10 mouse cellular contexts compared by ENCODE assay signal in the genomic region with DNA sequence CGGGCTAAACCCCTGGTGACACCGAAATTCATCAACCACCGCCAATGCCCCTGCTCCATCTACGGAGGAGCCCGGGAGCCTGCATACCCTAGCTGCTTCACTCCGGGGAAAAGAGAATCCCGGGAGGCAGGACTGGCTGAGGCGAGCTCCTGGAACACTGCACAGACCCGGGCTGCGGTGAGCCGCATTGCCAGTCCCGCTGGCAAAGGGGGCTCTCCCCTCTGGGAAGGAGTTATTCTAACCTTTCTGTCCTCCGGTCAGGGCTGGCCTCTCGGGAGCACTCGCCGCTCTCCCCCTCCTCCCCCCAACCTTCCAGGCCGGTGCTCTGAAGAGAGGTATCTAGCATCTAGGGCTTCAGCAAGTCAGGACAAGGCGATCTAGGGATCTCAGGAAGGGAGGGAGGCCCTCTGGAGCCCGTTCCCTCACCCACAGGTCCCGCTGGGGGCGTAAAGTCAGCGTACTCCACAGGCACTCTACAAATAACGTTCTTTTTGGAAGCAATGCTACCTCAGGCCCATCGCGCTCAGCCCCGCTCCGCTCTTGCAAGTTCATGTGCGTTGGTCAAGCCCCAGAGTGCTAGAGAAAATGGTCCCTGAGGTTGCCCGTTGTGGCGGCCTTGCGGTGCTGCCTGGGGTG. TPM values are rescaled to one million over a fixed set of nuclear protein-coding genes. Genes with fewer than 3 reads are reported as not detected.
DNase-seq lines count a peak whose midpoint lies in the region; ATAC-seq lines count a peak whose summit lies in the region.
"Had no signal": no experiment of that assay in that cellular context is flagged by ENCODE, and none has a peak within 500 bp of the region (broad histone marks: within the 10 kb centered on the region; RNA-seq: fewer than 3 reads in every experiment).

No protein-coding gene starts in this region.

- H3K4me2 ChIP-seq in embryonic facial prominence, embryonic 11.5 days (ENCODE audit: low read depth, low read length): peak overlapping the region; percentile 19
- H3K4me2 ChIP-seq in hindbrain, embryonic 16.5 days (ENCODE audit: low read length): peak overlapping the region; percentile 52
- peak overlapping the region; percentile 62 for H3K4me2 ChIP-seq in neural tube, embryonic 13.5 days

- no peak overlapping the region for H3K9ac ChIP-seq in embryonic facial prominence, embryonic 11.5 days (replicated peaks; ENCODE audit: low read length)
- peak overlapping the region; percentile 46 for H3K9ac ChIP-seq in hindbrain, embryonic 16.5 days (ENCODE audit: low read depth, low read length)
- peak overlapping the region; percentile 62 for H3K9ac ChIP-seq in neural tube, embryonic 13.5 days

- no peaks in the 10 kb centered on the region for H3K9me3 ChIP-seq in embryonic facial prominence, embryonic 11.5 days (replicated peaks; ENCODE audit: control insufficient read depth, low read length)
- no peaks in the 10 kb centered on the region for H3K9me3 ChIP-seq in hindbrain, embryonic 16.5 days (ENCODE audit: control insufficient read depth, low read length)
- no peaks in the 10 kb centered on the region for H3K9me3 ChIP-seq in neural tube, embryonic 13.5 days

- H3K27ac ChIP-seq in embryonic facial prominence, embryonic 11.5 days (replicated peaks; ENCODE audit: low read depth, low read length): no peak overlapping the region
- H3K27ac ChIP-seq in hindbrain, embryonic 16.5 days (ENCODE audit: low read depth, low read length): peak overlapping the region; percentile 54
- H3K27ac ChIP-seq in neural tube, embryonic 13.5 days (replicated peaks): peak overlapping the region; percentile 68

- ATAC-seq in embryonic facial prominence, embryonic 11.5 days (replicated peaks; ENCODE audit: insufficient number of reproducible peaks, low FRiP score, low TSS enrichment, low read depth): no peak
- no peak for ATAC-seq in hindbrain, embryonic 16.5 days
- 0 out of 2 replicates have a peak, but pooled peaks have one; percentile 12 for ATAC-seq in neural tube, embryonic 13.5 days (ENCODE audit: low read depth)
- ATAC-seq in megakaryocyte-erythroid progenitor cell, adult 5-6 weeks (replicated peaks; ENCODE audit: low FRiP score, low TSS enrichment, poor library complexity, severe bottlenecking): no peak

- 1% methylated on average over 30 of the region's 31 CpGs for WGBS in embryonic facial prominence, embryonic 11.5 days
- 3% methylated on average over 31 of the region's 31 CpGs for WGBS in hindbrain, embryonic 16.5 days
- WGBS in neural tube, embryonic 13.5 days: 1% methylated on average over 31 of the region's 31 CpGs

- H3K36me3 ChIP-seq in embryonic facial prominence, embryonic 11.5 days (replicated peaks; ENCODE audit: control insufficient read depth, insufficient read depth, low read depth, low read length): no peaks in the 10 kb centered on the region
- no peaks in the 10 kb centered on the region for H3K36me3 ChIP-seq in hindbrain, embryonic 16.5 days (ENCODE audit: control insufficient read depth, insufficient read depth, low read length)
- no peaks in the 10 kb centered on the region for H3K36me3 ChIP-seq in neural tube, embryonic 13.5 days

- peaks cover 14% of the 10 kb centered on the region for H3K4me1 ChIP-seq in embryonic facial prominence, embryonic 11.5 days (ENCODE audit: control insufficient read depth, insufficient read depth, low read length)
- peaks cover 4% of the 10 kb centered on the region for H3K4me1 ChIP-seq in hindbrain, embryonic 16.5 days (ENCODE audit: control insufficient read depth, insufficient read depth, low read depth, low read length)
- peaks cover 81% of the 10 kb centered on the region for H3K4me1 ChIP-seq in neural tube, embryonic 13.5 days (replicated peaks)

- H3K27me3 ChIP-seq in embryonic facial prominence, embryonic 11.5 days (ENCODE audit: control insufficient read depth, insufficient read depth, low read length): peaks cover 65% of the 10 kb centered on the region
- H3K27me3 ChIP-seq in hindbrain, embryonic 16.5 days (replicated peaks; ENCODE audit: control insufficient read depth, insufficient read depth, low read length): peaks cover 58% of the 10 kb centered on the region
- H3K27me3 ChIP-seq in neural tube, embryonic 13.5 days: peaks cover 100% of the 10 kb centered on the region

- peak; percentile 46 to 62 for DNase-seq in kidney, postnatal 4 days
- DNase-seq in kidney, postnatal 10 days: no peak
- no peak for DNase-seq in embryonic facial prominence, embryonic 11.5 days (ENCODE audit: low spot score)
- no peak for DNase-seq in ovary, postnatal 10 days (ENCODE audit: low spot score)
- DNase-seq: kidney, postnatal 36 days had no signal

- peak overlapping the region; percentile 5 for H3K4me3 ChIP-seq in embryonic facial prominence, embryonic 11.5 days (ENCODE audit: low read depth, low read length)
- peak overlapping the region; percentile 25 for H3K4me3 ChIP-seq in hindbrain, embryonic 16.5 days (ENCODE audit: low read length)
- H3K4me3 ChIP-seq in neural tube, embryonic 13.5 days: peak overlapping the region; percentile 31

RNA-seq across cellular contexts. Expression of gene Lmx1b, which starts 8.5 kb away (rescaled TPM):
- 1.2 TPM in 2 replicates for polyA plus RNA-seq in embryonic facial prominence, embryonic 11.5 days (2014; fragmentation: Nextera tagmentation; extraction: Ambion mirVana)
- polyA plus RNA-seq in hindbrain, embryonic 16.5 days (2015; fragmentation: Nextera tagmentation; extraction: Ambion mirVana): 3.3 and 3.5 TPM in 2 replicates
- 9.1 and 11.1 TPM in 2 replicates for polyA plus RNA-seq in neural tube, embryonic 13.5 days (2015; fragmentation: Nextera tagmentation; extraction: Ambion mirVana)
- not detected in 2 replicates for total RNA-seq in megakaryocyte-erythroid progenitor cell, adult 5-6 weeks (2014; fragmentation: Nextera tagmentation)
- total RNA-seq in megakaryocyte-erythroid progenitor cell, adult 5-6 weeks (2017): not detected in 2 replicates
- polyA plus RNA-seq: lung, embryonic 16.5 days; thymus, postnatal 0 days had no signal

Comparison
In these comparisons a context has a peak if more than half of its experiments do, and no peak if none do; other contexts are left out.
1. DNase-seq: peak in kidney, postnatal 4 days (2 of 2); none in kidney, postnatal 10 days (single experiment), embryonic facial prominence, embryonic 11.5 days (single experiment) and ovary, postnatal 10 days (single experiment).
2. Peak in every context shown above with its lines, with median percentiles within 50 percentile points of each other: H3K4me2 ChIP-seq and H3K4me3 ChIP-seq.